Mouse (Mus musculus): ENCODE results near the gene Lcp2. TPM values are rescaled to one million over a fixed set of nuclear protein-coding genes. Genes with fewer than 3 reads are reported as not detected.

The Lcp2 gene
- polyA plus RNA-seq, 1 experiment from 2014 or later = 7.1 TPM

DNA sequence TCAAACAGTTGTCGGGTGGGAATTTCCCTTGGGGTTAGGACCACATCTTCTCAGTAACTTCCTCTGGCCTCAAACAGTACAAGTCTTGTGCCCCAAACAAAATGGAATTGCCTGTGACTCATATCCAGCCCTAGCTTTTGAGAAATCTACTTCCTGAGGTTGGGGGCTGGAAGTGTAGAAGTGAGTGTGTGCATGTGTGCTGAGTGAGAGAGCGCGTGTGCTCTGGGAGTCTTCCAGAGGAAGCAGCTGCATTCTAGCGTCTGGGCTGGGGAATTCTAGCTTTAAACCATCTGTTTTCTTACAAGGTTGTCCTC is 35.9 kb upstream of the Lcp2 start:
- no peak overlapping the region for H3K4me2 ChIP-seq (replicated peaks)
- no peaks in the 10 kb centered on the region for H3K27me3 ChIP-seq
- 30% methylated on average over 4 of the region's 4 CpGs for WGBS
- H3K4me1 ChIP-seq = 0 out of 2 replicates have a peak, but pooled peaks cover 5% of the 10 kb centered on the region
- peak overlapping the region; percentile 39; the same call in 1 of the 2 replicates for H3K27ac ChIP-seq (replicated peaks)
- no peak overlapping the region for H3K9ac ChIP-seq
- no peak overlapping the region for H3K4me3 ChIP-seq (replicated peaks)
- ATAC-seq (ENCODE audit: insufficient number of reproducible peaks, low FRiP score, low TSS enrichment, low read depth) = peak; percentile 39; the same call in 1 of the 2 replicates
- H3K36me3 ChIP-seq = no peaks in the 10 kb centered on the region
- no peaks in the 10 kb centered on the region for H3K9me3 ChIP-seq (replicated peaks)

DNA sequence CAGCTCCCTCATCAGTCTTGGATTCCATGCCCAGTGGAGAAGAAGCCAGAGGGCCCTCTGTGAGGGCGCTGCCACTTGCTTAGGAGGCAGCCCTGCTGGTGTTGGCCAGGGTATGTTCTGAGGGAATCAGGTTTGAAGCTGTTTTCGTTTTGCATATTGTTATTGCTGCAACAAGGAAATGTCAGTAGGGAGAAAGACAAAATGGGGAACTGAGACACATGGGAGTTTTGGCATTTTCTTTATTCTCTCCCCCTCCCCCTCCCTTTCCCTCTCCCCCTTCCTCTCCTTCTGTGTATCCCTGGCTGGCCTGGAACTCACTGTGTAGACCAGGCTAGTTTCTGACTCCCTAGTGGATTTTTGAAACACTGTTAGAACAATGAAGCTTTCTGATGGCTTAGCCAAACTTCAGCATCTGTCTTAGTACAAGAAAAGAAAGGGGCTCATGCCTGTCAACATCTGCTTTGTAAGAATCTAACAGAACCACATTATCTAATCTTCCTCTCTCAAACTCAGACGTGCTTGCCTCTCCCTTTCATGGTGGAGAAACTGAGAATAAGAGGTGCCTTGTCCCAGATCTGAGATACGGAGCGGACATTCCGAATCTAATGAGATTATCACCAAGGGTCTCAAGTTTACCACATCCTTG is 34.6 kb upstream of the Lcp2 start:
- 0 out of 2 replicates have a peak, but pooled peaks cover 5% of the 10 kb centered on the region for H3K4me1 ChIP-seq
- H3K27ac ChIP-seq (replicated peaks) = no peak overlapping the region; the same call in 1 of the 2 replicates
- H3K9me3 ChIP-seq (replicated peaks) = no peaks in the 10 kb centered on the region
- no peak overlapping the region for H3K4me2 ChIP-seq (replicated peaks)
- no peak for ATAC-seq (ENCODE audit: insufficient number of reproducible peaks, low FRiP score, low TSS enrichment, low read depth)
- no peaks in the 10 kb centered on the region for H3K36me3 ChIP-seq
- H3K4me3 ChIP-seq (replicated peaks) = no peak overlapping the region
- WGBS = 49% methylated on average over 6 of the region's 6 CpGs
- H3K9ac ChIP-seq = no peak overlapping the region
- no peaks in the 10 kb centered on the region for H3K27me3 ChIP-seq

DNA sequence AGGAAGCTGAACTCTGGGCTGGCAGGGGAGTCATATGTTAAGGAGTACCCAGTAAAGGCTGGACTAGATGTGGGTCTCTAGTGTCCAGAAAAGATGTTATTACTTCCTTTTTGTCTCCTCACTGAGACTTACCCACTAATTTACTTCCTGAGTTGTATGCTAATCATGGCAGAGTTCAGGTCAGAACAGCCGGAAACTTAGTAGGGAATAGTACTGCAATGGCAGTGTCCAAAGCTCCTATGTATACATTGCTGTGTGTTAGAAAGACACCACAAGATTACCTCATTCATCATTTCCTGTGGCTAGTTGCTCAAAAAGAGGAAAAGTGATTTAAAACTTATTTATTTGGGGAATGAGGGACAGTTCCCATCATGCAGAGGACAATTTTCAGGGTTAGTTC is 21.6 kb upstream of the Lcp2 start:
- no peak overlapping the region for H3K27ac ChIP-seq (replicated peaks)
- ATAC-seq (ENCODE audit: insufficient number of reproducible peaks, low FRiP score, low TSS enrichment, low read depth) = no peak
- no peak overlapping the region for H3K4me3 ChIP-seq (replicated peaks)
- H3K9me3 ChIP-seq (replicated peaks) = no peaks in the 10 kb centered on the region
- H3K4me1 ChIP-seq = no peaks in the 10 kb centered on the region
- H3K36me3 ChIP-seq = no peaks in the 10 kb centered on the region
- no peak overlapping the region for H3K9ac ChIP-seq
- 76% methylated on average over 1 of the region's 1 CpGs for WGBS
- no peaks in the 10 kb centered on the region for H3K27me3 ChIP-seq
- H3K4me2 ChIP-seq (replicated peaks) = no peak overlapping the region

DNA sequence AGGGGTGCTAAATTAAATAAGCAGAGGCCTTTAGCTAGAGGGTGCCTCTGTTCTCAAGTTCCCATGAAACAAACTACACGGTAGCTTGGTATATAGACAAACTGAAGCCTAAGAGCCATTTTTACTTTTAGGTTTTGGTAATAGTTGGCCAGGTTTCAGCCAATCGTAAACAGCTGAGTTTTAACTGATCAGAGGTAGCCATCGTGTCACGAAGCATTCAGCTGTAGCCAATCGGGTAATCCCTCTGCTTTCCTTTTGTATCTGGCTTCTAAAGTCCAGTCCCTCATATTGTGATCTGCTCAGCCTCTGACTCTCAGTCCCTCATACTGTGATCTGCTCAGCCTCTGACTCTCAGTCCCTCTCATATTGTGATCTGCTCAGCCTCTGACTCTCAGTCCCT is 17.1 kb upstream of the Lcp2 start:
- H3K4me2 ChIP-seq (replicated peaks) = no peak overlapping the region
- H3K9me3 ChIP-seq (replicated peaks) = no peaks in the 10 kb centered on the region
- no peak overlapping the region for H3K4me3 ChIP-seq (replicated peaks)
- no peaks in the 10 kb centered on the region for H3K27me3 ChIP-seq
- no peaks in the 10 kb centered on the region for H3K4me1 ChIP-seq
- WGBS = 48% methylated on average over 5 of the region's 5 CpGs
- no peak overlapping the region for H3K9ac ChIP-seq
- no peak for ATAC-seq (ENCODE audit: insufficient number of reproducible peaks, low FRiP score, low TSS enrichment, low read depth)
- H3K36me3 ChIP-seq = no peaks in the 10 kb centered on the region
- H3K27ac ChIP-seq (replicated peaks) = no peak overlapping the region

DNA sequence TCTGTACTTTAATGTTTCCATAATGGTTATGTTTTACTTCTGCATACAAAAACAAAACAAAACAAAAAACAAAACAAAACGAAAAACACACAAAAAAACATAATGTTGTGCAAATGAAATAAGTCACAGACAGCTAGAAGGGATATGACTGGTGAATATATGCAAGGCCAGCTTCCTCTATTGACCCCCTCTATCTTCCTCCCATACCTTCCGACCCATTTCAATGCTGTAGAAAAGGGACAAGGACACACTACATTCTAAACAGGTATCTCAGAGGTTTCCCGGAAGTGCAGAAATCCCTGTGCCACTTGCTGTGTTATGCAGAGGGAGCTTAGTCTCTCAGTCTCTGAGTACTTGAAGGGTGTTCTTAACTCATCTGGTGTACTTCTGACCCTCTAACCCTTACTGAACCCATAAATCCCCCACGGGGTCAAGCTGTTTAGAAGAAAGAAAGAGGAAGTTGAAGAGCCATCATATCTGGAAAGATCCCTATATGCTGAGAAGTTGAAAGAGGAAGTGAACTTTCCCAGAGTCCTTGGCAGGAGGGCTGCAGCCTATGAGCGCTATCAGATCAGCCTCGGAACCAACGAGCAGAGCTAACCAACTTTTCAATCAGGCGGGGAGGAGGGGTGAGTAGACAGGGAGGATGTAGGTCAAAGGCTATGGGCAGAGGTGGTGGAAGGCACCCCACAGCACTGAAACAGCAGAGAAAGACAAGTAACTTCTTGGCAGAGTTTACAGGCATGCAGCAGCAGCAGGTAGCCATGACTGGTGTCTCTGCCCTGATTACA is 15.5 kb upstream of the Lcp2 start:
- Histone ChIP-seq H3K9ac (no peak overlapping the region), H3K36me3 (no peaks in the 10 kb centered on the region), H3K4me1 (no peaks in the 10 kb centered on the region), H3K4me2 (replicated peaks) (no peak overlapping the region), H3K9me3 (replicated peaks) (no peaks in the 10 kb centered on the region), H3K4me3 (replicated peaks) (no peak overlapping the region), H3K27me3 (no peaks in the 10 kb centered on the region), H3K27ac (replicated peaks) (no peak overlapping the region)
- ATAC-seq (ENCODE audit: insufficient number of reproducible peaks, low FRiP score, low TSS enrichment, low read depth) = no peak
- WGBS = 57% methylated on average over 8 of the region's 8 CpGs

DNA sequence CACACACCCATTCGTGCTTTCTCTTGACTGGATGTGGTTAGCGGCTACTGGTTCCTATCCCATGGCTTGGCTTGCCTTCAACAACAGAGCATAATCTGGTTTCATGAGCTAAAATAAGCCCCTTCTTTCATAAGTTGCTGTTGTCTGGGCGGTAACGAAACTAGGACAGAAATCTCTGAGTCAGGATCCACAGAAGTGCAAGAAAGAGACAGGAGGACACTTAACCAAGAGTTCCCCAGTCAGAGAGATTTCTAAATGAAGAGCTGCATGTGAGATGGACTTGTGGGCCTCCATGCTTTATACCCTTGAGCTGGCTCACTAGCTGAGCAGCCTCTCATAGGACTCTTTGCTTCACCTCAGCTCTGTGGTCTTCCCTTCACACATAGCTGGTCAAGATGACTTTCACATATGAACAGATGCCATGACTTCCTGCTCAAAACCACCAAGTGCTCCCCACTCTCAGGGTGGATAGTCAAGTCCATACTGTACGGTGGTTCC is 12.7 kb upstream of the Lcp2 start:
- H3K27me3 ChIP-seq = no peaks in the 10 kb centered on the region
- ATAC-seq (ENCODE audit: insufficient number of reproducible peaks, low FRiP score, low TSS enrichment, low read depth) = no peak
- H3K36me3 ChIP-seq = no peaks in the 10 kb centered on the region
- no peak overlapping the region for H3K9ac ChIP-seq
- H3K4me1 ChIP-seq = no peaks in the 10 kb centered on the region
- no peak overlapping the region for H3K27ac ChIP-seq (replicated peaks)
- no peak overlapping the region for H3K4me3 ChIP-seq (replicated peaks)
- no peak overlapping the region for H3K4me2 ChIP-seq (replicated peaks)
- no peaks in the 10 kb centered on the region for H3K9me3 ChIP-seq (replicated peaks)
- WGBS = 86% methylated on average over 5 of the region's 5 CpGs

DNA sequence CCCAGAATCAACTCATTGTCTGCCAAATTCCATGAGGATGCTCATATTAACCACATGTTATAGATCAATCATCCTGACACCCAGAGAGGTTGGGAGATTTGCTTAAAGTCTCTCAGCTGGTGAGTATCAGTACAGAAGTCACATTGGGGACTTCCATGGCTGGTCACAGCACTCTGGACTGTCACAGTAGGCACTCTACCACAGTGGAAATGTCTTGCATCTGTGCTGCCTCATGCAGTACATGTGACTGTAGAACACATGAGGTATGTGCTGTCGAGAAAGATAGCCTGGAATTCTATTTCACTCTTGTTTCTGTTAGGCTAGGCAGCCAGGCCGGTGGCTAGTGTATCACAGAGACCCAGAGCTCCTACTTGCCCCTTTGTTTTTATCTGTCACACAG is 11.9 kb upstream of the Lcp2 start:
- Histone ChIP-seq H3K4me1 (no peaks in the 10 kb centered on the region), H3K9ac (no peak overlapping the region), H3K4me2 (replicated peaks) (no peak overlapping the region), H3K27me3 (no peaks in the 10 kb centered on the region), H3K27ac (replicated peaks) (no peak overlapping the region), H3K4me3 (replicated peaks) (no peak overlapping the region), H3K36me3 (no peaks in the 10 kb centered on the region), H3K9me3 (replicated peaks) (no peaks in the 10 kb centered on the region)
- WGBS = 77% methylated on average over 2 of the region's 2 CpGs
- no peak for ATAC-seq (ENCODE audit: insufficient number of reproducible peaks, low FRiP score, low TSS enrichment, low read depth)

DNA sequence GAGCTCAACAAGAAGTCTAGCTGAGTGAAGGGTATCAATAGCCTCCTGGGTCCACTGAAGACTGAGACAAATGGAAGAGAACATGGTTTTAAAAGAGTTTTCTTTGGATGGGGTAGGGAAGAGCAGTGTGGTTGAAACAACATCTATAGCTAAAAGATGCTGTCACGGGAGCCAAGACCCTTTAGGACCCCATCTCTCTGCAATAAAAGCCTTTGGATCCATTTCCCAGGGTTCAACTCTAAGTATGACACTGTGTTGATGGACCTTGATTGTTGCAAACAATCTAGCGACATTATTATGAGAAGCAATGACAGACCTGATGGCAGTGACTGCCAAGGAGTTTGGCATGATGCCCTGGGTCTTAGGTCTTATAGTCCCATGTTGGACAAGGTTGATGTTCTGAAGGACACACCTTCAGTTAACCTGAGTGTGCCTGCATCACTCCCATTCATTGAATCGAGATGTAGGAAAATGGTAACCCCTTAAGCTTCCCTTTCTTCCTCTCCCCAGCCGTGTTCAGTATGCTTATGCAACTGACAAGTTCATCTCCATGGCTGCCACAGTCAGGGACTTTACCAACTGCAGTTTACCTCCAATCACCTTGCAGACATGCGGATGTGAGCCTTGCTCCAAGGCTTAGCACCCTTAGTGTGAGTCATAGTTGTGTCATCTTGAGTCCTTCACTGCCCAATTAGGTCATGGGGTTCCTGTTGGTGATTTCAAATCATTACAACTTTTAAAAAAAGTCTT is 10.6 kb upstream of the Lcp2 start:
- H3K27me3 ChIP-seq = no peaks in the 10 kb centered on the region
- 82% methylated on average over 5 of the region's 5 CpGs for WGBS
- no peak overlapping the region for H3K27ac ChIP-seq (replicated peaks)
- no peaks in the 10 kb centered on the region for H3K9me3 ChIP-seq (replicated peaks)
- H3K4me3 ChIP-seq (replicated peaks) = no peak overlapping the region
- H3K9ac ChIP-seq = no peak overlapping the region
- H3K4me1 ChIP-seq = no peaks in the 10 kb centered on the region
- ATAC-seq (ENCODE audit: insufficient number of reproducible peaks, low FRiP score, low TSS enrichment, low read depth) = no peak
- no peaks in the 10 kb centered on the region for H3K36me3 ChIP-seq
- H3K4me2 ChIP-seq (replicated peaks) = no peak overlapping the region

DNA sequence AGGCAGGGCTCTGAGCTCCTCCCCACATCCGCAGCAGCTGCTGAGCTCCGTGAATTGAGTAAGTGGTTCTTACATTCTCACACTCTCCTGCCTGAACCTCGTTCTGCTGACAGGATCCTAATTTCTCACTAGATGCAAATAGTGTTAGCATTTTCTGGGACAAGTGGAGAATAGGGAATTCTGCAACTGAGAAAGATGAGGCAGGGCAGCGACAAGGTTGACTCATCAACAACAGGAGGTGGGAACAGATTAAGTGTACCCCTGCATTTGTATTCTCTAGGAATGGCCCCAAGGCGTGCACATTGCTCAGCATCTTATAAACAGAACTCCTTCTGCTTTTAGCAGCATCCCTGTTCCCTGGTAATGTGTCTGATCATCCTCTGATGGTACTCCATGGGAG is 6.7 kb upstream of the Lcp2 start:
- 84% methylated on average over 5 of the region's 5 CpGs for WGBS
- H3K4me2 ChIP-seq (replicated peaks) = no peak overlapping the region
- no peak overlapping the region for H3K27ac ChIP-seq (replicated peaks)
- H3K9me3 ChIP-seq (replicated peaks) = no peaks in the 10 kb centered on the region
- H3K36me3 ChIP-seq = no peaks in the 10 kb centered on the region
- ATAC-seq (ENCODE audit: insufficient number of reproducible peaks, low FRiP score, low TSS enrichment, low read depth) = no peak
- no peaks in the 10 kb centered on the region for H3K4me1 ChIP-seq
- no peak overlapping the region for H3K9ac ChIP-seq
- H3K4me3 ChIP-seq (replicated peaks) = no peak overlapping the region
- H3K27me3 ChIP-seq = no peaks in the 10 kb centered on the region

DNA sequence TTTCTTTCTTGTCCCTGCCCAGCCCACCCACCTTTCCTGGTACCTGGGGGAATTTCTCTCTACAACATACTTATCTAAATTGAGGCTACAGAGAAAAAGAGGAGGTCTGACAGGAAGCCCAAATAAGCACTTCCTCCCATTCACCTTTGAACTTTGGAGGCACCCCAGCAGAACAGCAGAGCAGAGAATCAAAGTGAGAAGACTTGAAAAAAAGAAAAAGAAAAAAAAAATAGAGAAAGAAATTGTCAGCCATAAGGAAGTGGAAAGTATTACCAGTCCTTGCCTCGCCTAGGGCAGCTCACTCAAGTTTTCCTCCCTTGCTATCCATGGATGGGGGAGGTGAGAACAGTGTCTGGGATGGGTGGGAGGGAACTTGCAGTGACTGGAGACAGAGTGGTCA is 3.9 kb upstream of the Lcp2 start:
- Histone ChIP-seq H3K4me2 (replicated peaks) (no peak overlapping the region), H3K4me1 (no peaks in the 10 kb centered on the region), H3K27me3 (no peaks in the 10 kb centered on the region), H3K36me3 (no peaks in the 10 kb centered on the region), H3K4me3 (replicated peaks) (no peak overlapping the region), H3K9me3 (replicated peaks) (no peaks in the 10 kb centered on the region), H3K9ac (no peak overlapping the region), H3K27ac (replicated peaks) (no peak overlapping the region)
- no peak for ATAC-seq (ENCODE audit: insufficient number of reproducible peaks, low FRiP score, low TSS enrichment, low read depth)
- 50% methylated on average over 1 of the region's 1 CpGs for WGBS

DNA sequence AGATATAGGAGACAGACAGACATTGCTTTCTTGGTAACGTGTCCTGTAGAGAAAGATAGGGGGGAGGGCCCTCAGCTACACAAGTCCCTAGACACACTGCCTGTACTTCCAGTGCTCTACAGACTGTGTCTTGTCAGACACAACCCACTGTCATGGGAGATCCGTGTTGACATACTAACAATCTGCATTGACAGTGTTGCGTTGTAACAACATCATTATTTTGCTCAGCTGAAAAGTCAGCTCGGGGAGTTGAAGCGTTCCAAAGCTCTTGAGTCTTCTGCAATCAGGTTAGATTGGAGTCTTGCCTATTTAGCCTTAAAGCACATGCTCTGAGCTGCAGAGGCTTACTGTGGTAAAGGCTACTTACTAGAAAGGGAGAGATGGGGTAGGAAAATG is 820 bp downstream of the Lcp2 start:
- no peak overlapping the region for H3K27ac ChIP-seq (replicated peaks)
- H3K4me3 ChIP-seq (replicated peaks) = peak overlapping the region; percentile 2; the same call in 1 of the 2 replicates
- no peaks in the 10 kb centered on the region for H3K4me1 ChIP-seq
- H3K4me2 ChIP-seq (replicated peaks) = no peak overlapping the region
- WGBS = 72% methylated on average over 5 of the region's 5 CpGs
- H3K9ac ChIP-seq = no peak overlapping the region
- no peaks in the 10 kb centered on the region for H3K9me3 ChIP-seq (replicated peaks)
- H3K36me3 ChIP-seq = no peaks in the 10 kb centered on the region
- H3K27me3 ChIP-seq = no peaks in the 10 kb centered on the region
- no peak for ATAC-seq (ENCODE audit: insufficient number of reproducible peaks, low FRiP score, low TSS enrichment, low read depth)
